In the genomic region with DNA sequence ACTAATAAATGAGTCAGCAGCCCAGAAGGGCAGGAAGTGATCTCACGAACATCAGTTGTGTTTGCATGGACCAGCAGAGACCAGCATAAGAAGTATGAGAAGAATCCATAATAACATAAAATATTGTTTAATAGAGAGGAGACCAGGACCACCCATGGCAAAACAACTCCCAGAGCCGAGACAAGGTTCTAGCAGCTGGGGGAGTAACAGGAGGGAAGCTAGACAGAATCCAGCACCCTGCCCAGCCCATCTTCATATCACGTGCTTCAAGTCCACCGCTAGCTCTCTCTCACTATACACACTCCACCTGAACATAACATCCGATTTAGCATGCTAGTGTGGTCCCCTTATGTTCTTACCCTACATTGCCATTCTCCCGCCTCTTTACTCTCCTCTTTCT, we compare ENCODE assay signal across 34 mouse cellular contexts.
"Had no signal": no experiment of that assay in that cellular context is flagged by ENCODE, and none has a peak within 500 bp of the region (broad histone marks: within the 10 kb centered on the region; RNA-seq: fewer than 3 reads in every experiment).

No protein-coding gene starts in this region.

- H3K27me3 ChIP-seq: heart, embryonic 12.5 days; heart, embryonic 13.5 days; heart, embryonic 15.5 days; hindbrain, embryonic 12.5 days; hindbrain, embryonic 13.5 days; hindbrain, embryonic 15.5 days; intestine, embryonic 15.5 days; kidney, embryonic 15.5 days had no signal

- ATAC-seq: hindbrain, embryonic 16.5 days; hindbrain, postnatal 0 days; inflammation-experienced regulatory T-cells, adult 6 months; intestine, embryonic 15.5 days; intestine, embryonic 16.5 days; intestine, postnatal 0 days had no signal

- H3K4me2 ChIP-seq: heart, embryonic 11.5 days; heart, embryonic 12.5 days; heart, embryonic 13.5 days; heart, embryonic 15.5 days; hindbrain, embryonic 12.5 days; hindbrain, embryonic 13.5 days; hindbrain, embryonic 14.5 days; hindbrain, embryonic 15.5 days; intestine, embryonic 15.5 days; kidney, embryonic 15.5 days had no signal

- H3K4me1 ChIP-seq: heart, embryonic 10.5 days; heart, embryonic 12.5 days; heart, embryonic 13.5 days; heart, embryonic 15.5 days; hindbrain, embryonic 10.5 days; hindbrain, embryonic 12.5 days; hindbrain, embryonic 13.5 days; hindbrain, embryonic 15.5 days; intestine, embryonic 15.5 days; kidney, embryonic 15.5 days had no signal

- H3K27ac ChIP-seq: heart, embryonic 10.5 days; heart, embryonic 13.5 days; heart, embryonic 15.5 days; hindbrain, embryonic 10.5 days; hindbrain, embryonic 12.5 days; hindbrain, embryonic 13.5 days; hindbrain, embryonic 14.5 days; hindbrain, embryonic 15.5 days; hindbrain, postnatal 0 days; intestine, embryonic 15.5 days; kidney, embryonic 15.5 days; kidney, postnatal 0 days; layer of hippocampus, adult 2 months had no signal

- H3K9me3 ChIP-seq: heart, embryonic 10.5 days; heart, embryonic 12.5 days; heart, embryonic 13.5 days; heart, embryonic 15.5 days; hindbrain, embryonic 10.5 days; hindbrain, embryonic 12.5 days; hindbrain, embryonic 13.5 days; hindbrain, embryonic 15.5 days; intestine, embryonic 15.5 days; kidney, embryonic 15.5 days had no signal

- H3K36me3 ChIP-seq: heart, embryonic 10.5 days; heart, embryonic 12.5 days; heart, embryonic 13.5 days; heart, embryonic 15.5 days; hindbrain, embryonic 10.5 days; hindbrain, embryonic 12.5 days; hindbrain, embryonic 13.5 days; hindbrain, embryonic 15.5 days; intestine, embryonic 15.5 days; kidney, embryonic 15.5 days had no signal

- H3K9ac ChIP-seq: heart, embryonic 12.5 days; heart, embryonic 13.5 days; heart, embryonic 15.5 days; hindbrain, embryonic 12.5 days; hindbrain, embryonic 13.5 days; hindbrain, embryonic 14.5 days; hindbrain, embryonic 15.5 days; intestine, embryonic 15.5 days; kidney, embryonic 15.5 days had no signal

- H3K4me3 ChIP-seq: heart, embryonic 10.5 days; heart, embryonic 12.5 days; heart, embryonic 13.5 days; heart, embryonic 15.5 days; hindbrain, embryonic 10.5 days; hindbrain, embryonic 12.5 days; hindbrain, embryonic 13.5 days; hindbrain, embryonic 15.5 days; intestine, embryonic 15.5 days; kidney, embryonic 15.5 days; layer of hippocampus, adult 2 months had no signal

- DNase-seq: heart, postnatal 10 days; heart, postnatal 36 days; heart, postnatal 4 days; kidney, adult 11 months; kidney, adult 18-20 months; kidney, adult 2 months; kidney, adult 8-10 months; kidney, adult 9 months; kidney, postnatal 10 days; kidney, postnatal 14 days; kidney, postnatal 25 days; kidney, postnatal 36 days; kidney, postnatal 4 days; layer of hippocampus, adult 9-11 months; layer of hippocampus, postnatal 36 days had no signal
